Mouse (Mus musculus): ENCODE measurements around the gene Tnfsf12. TPM values are rescaled to one million over a fixed set of nuclear protein-coding genes. Genes with fewer than 3 reads are reported as not detected.
A peak's percentile ranks its signal among the peaks of the same experiment; 100 is the strongest.
"Not testable (repeated sequence)": the region's sequence is repeated elsewhere in the genome, so short reads cannot be mapped to it uniquely, and the experiment has no call there.

Tnfsf12 gene
- total RNA-seq, 2 experiments from 2014 or later = 5.8 to 7.6 TPM

- DNase-seq (ENCODE audit: low spot score in 2 of 2) = no peak
- intact Hi-C loops (cut with DNase I) = no loop called here
Measured at GRCm38 (mm10) chr11:69707480-69707847, 11.8 kb upstream of the Tnfsf12 start.

- DNase-seq (ENCODE audit: low spot score in 2 of 2) = no peak
- intact Hi-C loops (cut with DNase I) = no loop called here
Measured at GRCm38 (mm10) chr11:69706775-69707479, 11.3 kb upstream of the Tnfsf12 start.

GRCm38 (mm10) chr11:69704613-69705010, 9.0 kb upstream of the Tnfsf12 start:
- DNase-seq (ENCODE audit: low spot score in 2 of 2) = no peak
- intact Hi-C loops (cut with DNase I) = no loop called here

GRCm38 (mm10) chr11:69703814-69704612, 8.4 kb upstream of the Tnfsf12 start:
- intact Hi-C loops (cut with DNase I) = no loop called here
- DNase-seq (ENCODE audit: low spot score in 2 of 2) = no peak

- intact Hi-C loops (cut with DNase I); DNase-seq (ENCODE audit: low spot score in 2 of 2): not testable (repeated sequence)
Measured at GRCm38 (mm10) chr11:69703381-69703780, 7.7 kb upstream of the Tnfsf12 start.

GRCm38 (mm10) chr11:69702886-69703285, 7.2 kb upstream of the Tnfsf12 start:
- DNase-seq (ENCODE audit: low spot score in 2 of 2); intact Hi-C loops (cut with DNase I): not testable (repeated sequence)

- intact Hi-C loops (cut with DNase I) = no loop called here
- no peak for DNase-seq (ENCODE audit: low spot score in 2 of 2)
Measured at GRCm38 (mm10) chr11:69699595-69699994, 3.9 kb upstream of the Tnfsf12 start.

GRCm38 (mm10) chr11:69698574-69698973, 2.9 kb upstream of the Tnfsf12 start:
- intact Hi-C loops (cut with DNase I) = no loop called here

GRCm38 (mm10) chr11:69697396-69697795, 1.7 kb upstream of the Tnfsf12 start:
- intact Hi-C loops (cut with DNase I) = no loop called here
- DNase-seq (ENCODE audit: low spot score in 2 of 2) = no peak

More at GRCm38 (mm10) chr11:69698574-69698973, 2.9 kb upstream of the Tnfsf12 start:
- DNase-seq (ENCODE audit: low spot score in 2 of 2) = no peak

- intact Hi-C loops (cut with DNase I) = no loop called here
- DNase-seq (ENCODE audit: low spot score in 2 of 2) = peak in 1 of 2 experiments; percentile 73
Measured at GRCm38 (mm10) chr11:69695046-69695360, 646 bp downstream of the Tnfsf12 start.

GRCm38 (mm10) chr11:69693421-69693965, 2.2 kb downstream of the Tnfsf12 start:
- intact Hi-C loops (cut with DNase I) = no loop called here
- DNase-seq (ENCODE audit: low spot score in 2 of 2) = no peak

- DNase-seq (ENCODE audit: low spot score in 2 of 2) = no peak
- intact Hi-C loops (cut with DNase I) = no loop called here
Measured at GRCm38 (mm10) chr11:69692863-69693262, 2.8 kb downstream of the Tnfsf12 start.

- DNase-seq (ENCODE audit: low spot score in 2 of 2) = no peak
- intact Hi-C loops (cut with DNase I) = no loop called here
Measured at GRCm38 (mm10) chr11:69692196-69692811, 3.3 kb downstream of the Tnfsf12 start.

GRCm38 (mm10) chr11:69689891-69690290, 5.8 kb downstream of the Tnfsf12 start:
- DNase-seq (ENCODE audit: low spot score in 2 of 2) = no peak
- intact Hi-C loops (cut with DNase I) = loop anchor here (10.0 kb wide), 1 partner anchor 185 kb away; the partner anchor contains the start of gene Tmem95

- DNase-seq (ENCODE audit: low spot score in 2 of 2) = no peak
- intact Hi-C loops (cut with DNase I) = loop anchor here (10.0 kb wide), 1 partner anchor 188 kb away; the partner anchor contains the start of gene Tmem95
Measured at GRCm38 (mm10) chr11:69687061-69687460, 8.6 kb downstream of the Tnfsf12 start.

GRCm38 (mm10) chr11:69686377-69686776, 9.3 kb downstream of the Tnfsf12 start:
- DNase-seq (ENCODE audit: low spot score in 2 of 2) = peak in 1 of 2 experiments; percentile 49
- intact Hi-C loops (cut with DNase I) = loop anchor here (10.0 kb wide), 1 partner anchor 188 kb away; the partner anchor contains the start of gene Tmem95

- intact Hi-C loops (cut with DNase I) = loop anchor here (10.0 kb wide), 1 partner anchor 189 kb away; the partner anchor contains the start of gene Tmem95
Measured at GRCm38 (mm10) chr11:69685526-69686148, 10.0 kb downstream of the Tnfsf12 start, which contains the start of gene Tnfsf13. Gene Tnfsf13 (minus strand): TSS chr11:69685784.

GRCm38 (mm10) chr11:69684936-69685335, 10.7 kb downstream of the Tnfsf12 start:
- intact Hi-C loops (cut with DNase I) = loop anchor here (10.0 kb wide), 1 partner anchor 190 kb away; the partner anchor contains the start of gene Tmem95
- DNase-seq (ENCODE audit: low spot score in 2 of 2) = no peak

More at GRCm38 (mm10) chr11:69685526-69686148, 10.0 kb downstream of the Tnfsf12 start, which contains the start of gene Tnfsf13:
- peak in 1 of 2 experiments; percentile 41 for DNase-seq (ENCODE audit: low spot score in 2 of 2)
